Mouse (Mus musculus): ENCODE data around the gene Fxyd7.

The Fxyd7 gene

DNA sequence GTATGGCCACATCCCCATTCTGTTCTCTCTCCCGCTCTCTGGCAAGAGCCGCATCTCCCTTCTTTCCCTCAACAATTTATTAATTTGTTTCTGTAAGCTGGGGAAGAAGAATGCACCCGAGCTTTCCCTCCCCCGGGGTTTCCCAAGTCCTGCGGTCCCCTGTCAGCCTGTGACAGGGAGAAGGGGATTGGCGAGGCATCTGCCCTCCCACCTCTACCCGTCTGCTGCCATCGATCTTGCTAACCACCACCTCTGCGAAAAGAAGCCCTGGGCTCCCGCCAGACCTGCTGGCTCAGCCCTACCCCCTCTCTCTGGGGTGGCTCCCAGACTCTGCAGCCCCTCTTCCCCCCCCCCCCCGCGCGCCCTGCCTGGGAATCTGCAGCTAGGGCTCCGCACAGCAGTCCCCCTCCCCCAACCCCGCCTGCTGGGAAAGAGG is 1.4 kb downstream of the Fxyd7 start:
- no peak for DNase-seq

DNA sequence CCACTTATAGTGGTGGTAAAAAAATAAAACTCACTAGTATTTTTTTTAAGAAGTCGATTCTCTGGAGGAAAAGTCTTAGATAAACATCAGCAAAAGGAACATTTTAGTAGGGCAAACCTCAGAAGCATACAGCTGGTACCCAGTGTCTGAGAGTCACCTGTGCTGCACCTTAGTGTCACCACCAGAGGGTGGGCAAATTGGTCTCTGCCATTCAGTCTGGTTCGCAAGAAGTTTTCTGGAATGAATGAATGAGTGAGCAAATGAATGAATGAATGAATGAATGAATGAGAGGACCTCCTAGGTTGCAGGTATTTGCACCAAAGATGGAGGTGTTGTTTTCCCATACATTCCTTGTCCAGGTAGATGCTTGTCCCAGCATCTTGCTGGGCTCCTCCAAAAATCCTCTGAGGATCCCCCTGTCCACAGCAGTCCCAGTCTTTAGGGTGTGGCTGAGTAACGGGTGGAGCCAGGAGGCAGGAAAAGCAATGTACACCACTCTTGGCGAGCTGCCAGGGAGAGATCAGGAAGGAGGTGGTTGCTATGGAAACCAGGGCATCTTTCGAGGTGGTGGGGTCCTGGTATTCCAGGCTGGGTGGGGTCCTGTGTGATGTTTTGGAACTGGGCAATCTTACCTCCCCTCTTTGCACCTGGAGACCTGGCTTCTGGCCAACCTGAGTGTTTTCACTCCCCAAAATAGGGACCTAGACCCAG is 2.0 kb downstream of the Fxyd7 start:
- no peak for DNase-seq

DNA sequence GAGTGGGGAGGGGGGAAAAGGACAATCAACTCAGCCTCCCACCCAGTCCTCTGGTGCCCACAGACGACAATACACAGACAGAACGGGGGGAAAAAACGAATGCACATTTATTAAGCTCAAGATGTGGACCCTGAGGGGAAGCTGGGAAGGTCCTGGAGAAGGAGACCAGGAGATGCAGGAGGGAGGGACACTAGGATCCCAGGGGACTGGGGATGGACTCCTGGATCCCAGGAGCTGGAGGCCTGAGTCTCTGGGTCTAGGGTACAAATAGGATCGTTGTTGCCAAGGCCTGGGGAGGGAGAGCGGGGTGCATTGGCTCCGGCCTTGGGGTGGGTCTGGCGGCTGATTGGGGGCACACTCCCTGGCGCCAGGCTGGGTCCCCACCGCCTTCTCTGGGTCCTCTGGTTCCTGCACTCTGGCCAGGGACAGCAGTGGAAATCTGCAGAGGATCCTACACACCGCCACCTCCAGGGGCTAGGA is 8.8 kb downstream of the Fxyd7 start, which contains the start of gene Fxyd5:
Fxyd5 (minus strand) TSS at position 51 of the 480 bp plus-strand sequence.
- no peak for DNase-seq

DNA sequence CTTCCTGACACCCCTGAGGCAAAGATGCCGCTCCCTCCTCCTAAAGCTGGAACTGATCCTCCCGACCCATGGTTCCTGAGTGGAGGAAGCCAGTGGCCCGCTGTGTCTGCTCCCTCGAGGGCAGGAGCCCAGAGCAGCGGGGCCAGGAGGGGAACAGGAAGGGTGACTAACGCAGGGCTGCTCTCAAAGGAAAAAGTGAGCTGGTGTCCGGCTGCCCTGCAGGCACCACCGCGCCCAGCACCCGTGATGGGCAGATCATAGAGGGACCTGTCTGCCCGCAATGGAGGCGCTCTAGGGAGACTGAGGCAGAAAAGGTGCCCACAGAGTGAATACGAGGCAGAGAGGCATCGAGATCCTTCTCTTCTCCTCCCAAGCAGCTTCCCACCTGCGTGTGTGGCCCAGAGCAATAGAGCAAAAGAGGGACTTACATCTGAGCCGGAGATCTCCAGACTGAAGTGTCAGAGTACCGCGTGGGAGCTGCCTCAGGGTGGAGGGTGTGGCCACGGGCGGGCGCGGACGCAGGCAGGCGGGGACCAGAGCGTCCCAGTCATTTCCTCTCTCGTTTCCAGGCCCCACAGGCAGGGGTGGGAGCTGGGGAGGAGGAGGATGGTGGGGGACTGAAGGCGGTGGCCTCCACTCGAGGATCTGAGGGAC is 9.5 kb downstream of the Fxyd7 start:
- peak; percentile 71 for DNase-seq

DNA sequence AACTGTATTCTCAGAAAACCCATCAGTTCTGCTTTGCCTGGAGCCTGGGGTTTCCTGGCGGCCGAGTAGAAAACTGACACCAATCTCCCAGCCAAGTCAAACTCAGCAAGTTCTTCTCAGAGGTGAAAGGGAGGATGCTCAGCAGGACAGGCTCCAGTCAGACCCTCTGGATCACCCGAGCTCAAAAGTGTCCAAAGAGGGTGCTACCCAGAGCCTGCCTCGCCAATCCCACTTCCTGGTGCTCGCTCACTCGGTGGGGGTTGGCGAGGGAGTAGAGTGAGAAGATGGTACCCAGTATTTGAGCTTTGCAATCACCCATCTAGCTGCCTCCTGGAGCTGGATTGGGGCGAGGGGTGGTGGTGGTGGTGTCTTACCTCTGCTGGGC is 10.3 kb downstream of the Fxyd7 start:
- no peak for DNase-seq

DNA sequence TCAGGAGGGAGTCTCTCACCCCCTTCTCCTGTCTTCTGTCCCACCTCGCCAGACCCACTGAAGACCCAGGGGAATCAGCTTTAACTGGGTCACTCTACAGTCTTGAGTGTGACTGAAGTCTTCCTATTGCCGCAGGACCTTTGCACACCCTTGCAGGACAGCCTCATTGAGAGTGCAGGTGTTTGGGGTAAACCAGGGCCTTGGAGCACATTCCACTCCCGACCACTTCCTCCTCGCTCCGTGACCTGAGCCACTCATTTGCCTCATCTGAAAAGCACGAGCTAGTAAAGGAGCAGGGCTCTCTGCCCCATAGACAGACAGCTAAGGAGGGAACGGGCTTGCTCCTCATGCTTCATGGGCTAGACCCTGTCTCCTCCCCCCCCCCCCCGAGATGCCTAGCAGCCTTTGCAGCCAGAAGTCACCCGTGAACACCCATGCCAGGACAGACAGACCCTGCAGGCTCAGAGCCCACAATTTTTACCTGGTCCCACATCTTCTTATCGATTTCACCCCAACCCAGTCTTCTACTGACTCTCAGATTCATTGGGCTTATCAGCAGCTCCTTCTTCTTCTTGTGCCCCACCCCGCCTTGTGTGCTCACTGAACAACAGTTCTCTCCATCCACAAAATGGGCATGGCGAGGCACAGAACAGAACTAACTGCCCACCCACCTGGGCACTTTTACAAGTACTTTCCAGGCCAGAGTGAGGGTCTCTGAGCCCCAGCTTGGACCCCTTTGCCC is 10.8 kb downstream of the Fxyd7 start:
- DNase-seq: no peak

DNA sequence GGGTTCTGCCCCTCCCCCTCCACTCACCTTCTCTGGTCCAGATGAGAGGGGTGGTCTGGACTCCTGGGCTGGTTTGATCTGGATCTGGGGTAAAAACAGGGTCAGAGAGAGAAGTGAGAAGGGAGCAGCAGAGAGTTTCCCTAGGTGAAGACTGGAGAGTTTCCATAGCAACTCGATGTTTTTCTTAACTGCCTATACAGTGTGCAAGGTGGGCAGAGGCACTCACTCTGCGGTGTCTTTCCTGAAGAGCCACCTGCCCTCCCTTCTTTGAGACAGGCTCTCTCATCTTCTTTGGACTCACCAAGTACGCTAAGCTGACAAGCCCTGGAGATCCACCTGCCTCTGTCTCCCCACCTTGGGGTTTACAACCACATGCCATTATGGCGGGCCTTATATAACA is 12.3 kb downstream of the Fxyd7 start:
- DNase-seq: no peak

DNA sequence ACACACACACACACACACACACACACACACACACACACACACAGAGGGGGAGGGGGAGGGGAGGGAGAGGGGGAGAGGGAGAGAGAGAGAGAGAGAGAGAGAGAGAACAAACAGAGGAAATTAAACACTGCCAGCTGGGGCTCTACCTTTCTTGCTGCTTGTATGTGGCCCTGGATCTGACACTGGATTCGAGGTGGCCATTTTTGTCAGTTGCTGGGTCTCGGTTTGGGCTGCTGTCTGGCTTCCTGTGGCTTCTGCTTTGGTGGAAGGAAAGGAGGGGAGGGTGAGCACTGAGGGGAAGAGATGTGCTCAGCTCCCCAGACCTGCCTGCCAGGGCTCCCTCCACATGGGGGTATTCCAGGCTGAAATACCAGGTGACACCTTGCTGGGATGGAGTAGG is 13.6 kb downstream of the Fxyd7 start:
- no peak for DNase-seq

DNA sequence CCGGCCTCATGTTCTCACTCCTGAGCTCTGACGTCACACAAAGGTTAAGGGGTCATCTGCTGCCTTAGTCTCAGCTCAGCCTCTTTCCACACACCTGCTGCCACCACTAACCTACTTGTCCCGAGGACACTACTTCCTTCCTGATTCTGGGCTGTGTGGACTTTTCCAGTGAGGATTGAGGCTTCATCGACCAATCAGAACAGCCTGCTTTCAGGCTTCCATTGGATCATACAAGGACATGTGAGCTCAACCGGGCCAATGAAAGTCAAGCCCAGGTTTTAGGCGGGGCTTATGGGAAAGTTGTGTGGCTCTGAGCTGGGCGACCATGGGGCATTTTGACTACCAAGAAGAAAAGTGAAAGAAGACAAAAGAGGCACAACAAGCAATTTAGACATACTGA is 14.3 kb downstream of the Fxyd7 start:
- no peak for DNase-seq

DNA sequence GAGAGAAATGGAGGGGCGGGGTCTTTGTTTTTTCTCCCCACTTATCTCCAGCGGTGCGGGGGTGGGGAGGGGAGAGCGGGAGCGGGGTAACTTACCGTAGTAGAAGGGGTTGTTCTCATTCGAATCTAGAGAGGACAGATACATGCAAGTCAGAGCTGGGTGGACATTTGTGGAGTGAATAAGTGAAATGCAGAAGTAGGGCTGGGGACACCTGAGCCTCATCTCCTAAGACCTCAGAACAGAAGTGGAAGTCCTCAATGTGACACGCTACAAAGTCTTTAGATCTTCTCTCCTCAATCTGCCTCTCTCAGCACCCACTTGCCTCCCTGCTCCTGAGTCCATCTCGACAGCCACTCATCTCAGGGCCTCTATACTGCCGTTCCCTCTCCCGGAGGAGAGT is 16.0 kb downstream of the Fxyd7 start:
- DNase-seq: no peak

DNA sequence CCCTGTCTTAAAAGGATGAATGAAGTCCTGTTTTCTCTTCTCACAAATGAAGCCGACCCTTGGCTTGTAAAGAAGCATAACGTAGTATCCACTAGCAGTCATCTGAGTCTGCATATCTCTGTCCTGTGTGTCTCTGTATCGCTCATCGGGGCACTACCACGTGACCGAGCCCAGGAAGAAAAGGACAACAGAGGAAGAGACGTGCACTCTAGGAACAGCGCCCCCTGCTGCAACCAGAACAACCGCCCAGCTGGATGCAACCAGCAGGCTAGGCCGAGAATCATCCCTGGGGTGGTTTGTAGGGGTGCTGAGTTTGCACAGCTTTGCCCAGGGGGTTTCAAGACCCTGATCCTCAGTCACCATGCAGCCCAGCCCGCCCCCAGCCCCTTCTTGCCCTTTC is 16.5 kb downstream of the Fxyd7 start:
- no peak for DNase-seq

DNA sequence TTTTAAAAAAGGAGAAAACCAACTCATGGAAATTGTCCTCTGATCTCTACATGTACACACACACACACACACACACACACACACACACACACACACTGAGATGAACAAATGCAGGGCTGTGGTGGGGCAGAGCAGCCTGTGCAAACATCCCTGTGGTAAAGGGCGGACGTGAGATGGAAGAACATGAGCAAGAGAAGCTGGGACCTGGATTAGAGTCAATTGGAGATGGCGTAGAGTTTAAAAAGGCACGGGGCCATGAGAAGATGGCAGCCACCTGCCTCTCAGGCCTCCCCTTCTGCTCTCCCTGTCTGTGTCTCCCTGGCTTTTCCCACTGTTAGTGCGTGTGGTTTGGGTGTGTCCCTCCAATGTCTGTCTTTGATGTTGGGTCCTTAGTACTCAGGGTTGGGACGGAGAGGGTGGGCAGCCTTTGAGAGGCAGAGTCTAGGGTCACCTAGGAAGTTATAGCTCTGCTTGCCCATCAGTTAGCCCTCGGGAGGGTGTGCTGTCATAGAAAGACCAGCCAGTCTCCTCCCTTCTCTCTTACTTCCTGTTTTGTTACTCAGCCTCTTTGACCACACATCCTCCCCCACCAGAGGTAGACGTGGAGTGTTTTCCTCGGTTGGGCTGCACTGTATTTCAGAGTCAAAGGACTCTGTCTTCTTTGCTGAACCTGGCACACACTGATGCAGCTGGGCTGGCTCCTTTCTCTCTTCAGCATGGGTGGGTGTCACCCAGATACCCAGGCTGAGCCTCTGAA is 17.7 kb downstream of the Fxyd7 start:
- DNase-seq: no peak

DNA sequence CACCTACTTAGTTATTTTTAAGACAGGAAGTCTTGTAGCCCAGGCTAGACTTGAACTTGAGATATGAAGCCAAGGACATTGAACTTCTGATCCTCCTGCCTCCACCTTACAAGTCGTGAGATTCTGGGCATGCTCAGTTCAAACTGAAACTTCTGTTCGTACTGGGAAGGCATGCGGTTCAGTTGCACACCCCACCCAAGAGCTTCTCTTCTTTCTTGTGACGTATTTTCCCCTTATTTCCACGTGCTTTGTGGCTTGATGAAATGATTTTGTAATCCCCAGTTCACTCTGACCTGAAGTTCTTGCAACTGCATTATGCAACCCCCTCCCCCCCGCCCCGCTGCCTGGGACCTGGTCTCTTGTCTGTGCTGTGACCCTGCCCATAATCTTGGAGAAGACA is 19.5 kb downstream of the Fxyd7 start:
- DNase-seq: no peak

DNA sequence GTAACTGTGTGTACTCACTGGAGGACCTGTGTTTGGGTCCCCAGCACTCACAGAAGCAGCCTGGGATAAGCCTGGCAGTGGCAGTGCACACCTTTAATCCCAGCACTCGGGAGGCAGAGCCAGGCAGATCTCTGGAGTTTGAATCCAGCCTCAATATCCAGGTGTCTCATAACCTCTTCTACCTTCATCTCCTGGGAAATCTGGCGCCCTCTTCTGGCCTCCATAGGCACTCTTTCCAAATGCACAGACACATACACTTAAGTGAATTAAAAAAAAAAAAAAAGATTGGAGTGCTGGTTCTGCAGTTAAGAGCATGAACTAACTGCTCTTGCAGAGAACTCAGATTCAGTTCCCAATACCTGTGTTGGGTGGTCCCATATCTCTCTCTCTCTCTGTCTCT is 20.6 kb downstream of the Fxyd7 start:
- DNase-seq: no peak

DNA sequence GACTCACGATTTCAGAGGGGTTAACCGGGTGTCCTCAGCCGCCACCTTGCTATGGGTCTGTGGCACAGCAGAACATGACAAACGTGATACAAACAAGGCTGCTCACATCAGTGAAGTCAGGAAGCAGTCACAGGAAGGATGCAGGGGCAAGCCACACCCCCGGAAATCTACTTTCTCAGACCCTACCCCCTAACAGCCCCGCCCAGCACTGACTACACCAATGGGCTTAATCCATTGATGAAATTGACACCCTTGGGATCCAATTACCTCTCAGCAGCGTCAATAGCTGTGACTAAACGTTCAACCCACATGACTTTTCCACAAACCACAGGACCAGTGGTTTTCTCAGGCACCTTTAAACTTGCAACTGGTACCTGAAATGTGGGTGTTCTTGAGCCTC is 22.7 kb downstream of the Fxyd7 start:
- no peak for DNase-seq

DNA sequence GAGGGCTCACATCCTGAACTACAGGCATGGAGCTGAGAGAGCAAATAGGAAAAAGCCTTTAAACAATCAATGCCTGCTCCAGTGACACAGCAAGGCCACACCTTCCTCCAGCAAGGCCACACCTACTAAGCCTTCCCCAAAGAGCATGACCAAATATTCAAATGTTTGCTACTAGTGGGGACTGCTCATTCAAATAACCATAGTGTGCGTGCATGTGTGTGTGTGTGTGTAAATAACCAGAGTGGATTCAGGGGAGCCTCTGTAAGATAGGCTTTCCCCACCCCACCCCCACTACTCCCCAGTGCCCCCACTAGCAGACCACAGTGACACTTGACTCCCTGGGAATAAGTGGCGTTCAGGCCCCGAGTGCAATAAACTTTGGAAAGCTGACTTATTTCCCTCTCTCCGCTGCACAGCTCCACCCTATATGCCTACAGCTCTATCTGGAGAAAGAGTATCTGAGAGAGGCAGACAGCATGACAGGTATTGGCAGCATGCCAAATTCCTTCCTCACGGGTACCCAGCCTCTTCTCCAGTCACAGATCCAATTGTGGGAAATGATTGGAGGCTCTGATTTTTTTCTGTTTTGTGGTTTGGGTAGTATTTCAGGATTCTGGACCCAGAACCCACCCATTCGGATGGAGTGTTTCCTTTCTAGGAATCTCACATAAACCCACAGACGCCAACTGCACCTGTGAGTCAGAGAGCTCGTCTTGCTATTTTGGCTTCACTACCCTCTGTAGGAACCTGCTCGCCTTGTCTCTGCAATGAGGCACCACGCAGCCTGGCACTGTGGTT is 34.0 kb downstream of the Fxyd7 start:
- no peak for DNase-seq

DNA sequence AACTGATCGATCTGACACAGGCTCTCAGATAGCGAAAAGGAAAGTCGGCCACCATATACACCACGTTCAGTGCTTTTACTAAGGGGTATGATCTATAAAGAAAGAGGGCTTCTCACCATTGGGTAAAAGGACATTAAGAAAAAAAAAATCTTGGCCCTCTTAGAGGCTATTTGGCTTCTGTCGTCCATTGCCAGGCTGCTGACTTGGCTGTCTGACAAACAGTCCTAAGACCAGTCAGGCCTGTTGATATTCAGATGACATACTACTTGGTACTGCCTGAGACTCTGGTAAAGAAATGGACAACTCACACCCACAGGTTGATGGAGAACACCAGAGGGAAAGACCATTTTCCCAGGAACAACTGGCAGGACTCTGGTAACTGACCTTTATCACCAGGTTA is 38.3 kb downstream of the Fxyd7 start:
- DNase-seq: no peak

DNA sequence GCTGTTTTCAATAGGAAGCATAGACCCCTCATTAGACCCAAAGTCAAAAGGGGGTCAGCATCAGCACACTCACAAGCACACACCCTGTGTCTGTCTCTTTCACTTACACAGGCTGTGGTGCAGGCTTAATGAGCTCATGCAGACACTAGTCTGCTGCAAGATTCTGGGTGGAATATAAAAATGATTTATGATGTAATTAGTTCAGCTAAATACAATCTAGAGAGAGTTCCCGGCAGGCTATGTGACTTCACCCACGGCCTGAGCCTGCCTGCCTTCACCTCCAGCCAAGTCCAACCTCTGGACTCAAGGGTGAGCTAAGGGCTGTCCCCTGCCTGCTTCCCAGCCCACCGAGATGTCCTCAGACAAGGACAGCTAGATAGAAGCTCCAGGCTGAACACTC is 42.4 kb downstream of the Fxyd7 start:
- DNase-seq: no peak

DNA sequence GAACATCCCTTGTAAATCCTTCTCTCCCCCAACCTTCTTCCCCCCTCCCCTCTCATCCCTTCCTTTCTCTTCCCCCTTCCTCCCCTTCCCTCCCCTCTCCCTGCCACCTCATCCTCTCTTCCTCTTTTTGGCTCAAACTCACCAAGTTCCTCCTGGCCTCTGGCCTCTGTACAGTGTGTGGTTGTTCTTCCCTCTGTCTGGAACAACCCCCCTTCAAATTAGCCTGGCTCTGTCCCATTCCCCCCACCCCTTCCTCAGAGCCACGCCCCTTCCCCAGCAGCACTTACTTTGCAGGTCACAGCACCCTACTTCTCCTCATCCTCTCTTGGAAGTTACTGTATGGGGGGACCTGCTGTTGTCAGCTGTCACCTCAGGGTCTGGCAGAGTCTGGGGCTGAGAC is 43.1 kb downstream of the Fxyd7 start:
- DNase-seq: no peak

DNA sequence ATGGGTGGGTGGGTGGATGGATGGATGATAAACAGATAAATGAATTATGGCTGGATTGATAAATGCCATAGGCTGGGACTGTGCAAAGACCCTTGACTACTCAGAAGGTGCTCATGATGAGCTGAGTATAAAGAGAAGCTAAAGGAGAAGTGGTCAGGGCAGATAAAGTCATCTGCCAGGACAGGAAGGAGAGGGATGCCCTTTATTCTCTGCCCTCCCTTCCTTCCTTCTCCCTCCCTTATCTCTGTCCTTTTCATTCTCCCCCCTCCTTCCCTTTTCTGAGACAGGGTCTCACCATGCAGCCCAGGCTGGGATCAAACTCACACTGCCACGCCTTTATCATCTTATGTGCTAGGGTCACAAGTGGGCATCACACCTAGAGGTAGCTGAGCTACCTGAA is 43.5 kb downstream of the Fxyd7 start:
- DNase-seq: no peak

DNA sequence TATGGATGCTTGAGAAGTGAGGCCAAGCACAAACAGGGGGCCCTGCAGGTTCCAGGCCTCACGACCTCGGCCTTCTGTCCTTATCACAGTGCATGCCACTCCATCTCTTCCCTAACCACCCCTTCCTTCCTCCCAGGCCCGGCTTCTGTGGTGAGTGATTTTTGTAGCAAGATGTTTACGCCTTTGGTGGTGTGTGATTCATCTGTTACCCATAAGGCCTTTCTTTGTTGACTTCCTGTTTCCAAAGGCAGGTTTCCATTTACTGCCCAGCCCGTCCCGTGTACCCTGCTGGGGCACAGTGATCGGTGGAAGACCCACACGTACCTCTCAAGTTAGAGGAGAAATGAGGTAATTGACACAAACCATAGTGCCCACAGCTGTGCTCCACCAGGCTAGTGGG is 48.6 kb downstream of the Fxyd7 start:
- DNase-seq: peak; percentile 41

DNA sequence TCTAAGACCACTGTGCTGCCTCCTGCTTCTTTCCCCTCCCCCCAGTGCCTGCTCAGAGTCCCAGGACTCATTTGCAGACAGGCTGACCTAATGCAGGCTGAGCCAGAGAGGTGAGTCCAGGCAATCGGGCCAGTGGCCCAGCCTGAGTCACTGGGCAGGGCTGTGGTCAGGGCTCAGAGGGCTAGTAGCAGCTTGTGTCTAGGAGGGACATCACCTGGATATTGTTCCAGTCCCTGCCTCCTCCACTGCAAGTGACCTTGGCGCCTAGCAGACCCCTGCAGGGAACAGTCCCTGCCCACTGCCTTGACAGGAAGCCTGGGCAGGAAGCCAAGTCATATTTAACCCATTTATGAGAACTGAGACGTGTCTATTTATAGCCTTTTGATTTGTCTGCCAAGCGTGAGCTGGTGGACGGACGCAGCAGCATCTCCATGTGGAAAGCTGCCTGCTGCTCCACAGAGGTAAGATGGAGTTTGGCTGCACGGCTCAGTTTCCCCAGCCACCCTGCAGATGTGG is 50.7 kb downstream of the Fxyd7 start:
- peak; percentile 72 for DNase-seq
